Mouse (Mus musculus): ENCODE measurements around the gene Zmpste24.
"Not testable (repeated sequence)": the region's sequence is repeated elsewhere in the genome, so short reads cannot be mapped to it uniquely, and the experiment has no call there.

Gene Zmpste24

DNA sequence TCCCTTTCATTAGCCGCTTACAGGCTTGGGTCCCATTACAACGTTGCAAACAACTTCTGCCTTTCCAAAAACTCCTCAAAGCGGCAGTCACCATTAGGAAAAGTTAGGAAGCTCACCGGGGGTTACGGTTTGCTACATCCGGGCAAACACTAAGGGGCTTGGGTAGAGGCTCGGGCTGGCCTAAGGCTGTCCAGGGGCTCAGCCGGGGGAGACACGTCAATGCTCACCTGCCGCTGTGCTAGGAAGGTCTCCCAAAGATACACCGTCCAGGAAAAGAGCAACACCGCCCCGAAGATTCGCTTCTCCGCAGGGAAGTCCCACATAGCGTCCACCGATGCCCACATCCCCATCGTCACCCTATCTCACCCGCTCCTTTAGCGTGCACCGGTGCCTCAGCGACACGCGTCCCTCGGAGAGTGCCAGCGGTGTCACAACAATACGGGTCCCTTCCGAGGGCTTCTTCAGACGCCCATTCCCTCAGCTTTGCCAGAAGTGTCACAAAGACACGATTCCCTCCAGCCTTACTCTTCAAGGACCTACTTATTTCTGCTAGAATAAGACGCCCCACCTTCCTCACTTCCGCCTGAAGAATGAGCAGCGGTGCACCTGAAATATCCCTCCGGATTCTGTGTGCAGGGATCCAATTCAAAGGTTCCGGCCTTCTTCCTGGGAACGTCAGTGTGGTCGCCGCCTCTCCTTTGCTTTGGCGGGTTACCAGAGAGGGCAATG, at the start of gene Zmpste24:
Gene Zmpste24, minus strand, starts transcription at position 592 of the 729 bp plus-strand sequence.
- peak; percentile 88 for DNase-seq (ENCODE audit: low spot score)

DNA sequence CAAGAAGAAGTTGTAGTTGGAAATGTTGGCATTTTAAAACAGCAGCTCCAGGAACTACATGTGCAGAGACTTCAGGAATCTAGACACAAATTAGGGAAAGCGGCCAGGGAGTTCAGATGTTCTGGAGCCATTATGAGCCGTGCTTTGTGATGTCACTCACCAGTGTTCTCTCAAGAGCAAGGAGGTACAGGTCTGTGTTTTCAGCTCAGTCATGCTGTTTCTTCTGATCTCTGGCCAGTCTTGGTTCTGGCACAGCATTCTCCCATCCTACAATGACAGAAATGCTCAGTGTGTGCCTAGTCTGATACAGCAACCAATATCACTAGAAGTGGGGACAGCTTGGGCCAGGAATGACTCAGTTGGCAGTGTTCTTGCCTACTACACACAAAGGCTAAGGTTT, 11.1 kb upstream of the Zmpste24 start, which contains the start of gene Tmco2:
Gene Tmco2, minus strand, starts transcription at position 101 of the 400 bp plus-strand sequence.
- DNase-seq (ENCODE audit: low spot score), result no peak

DNA sequence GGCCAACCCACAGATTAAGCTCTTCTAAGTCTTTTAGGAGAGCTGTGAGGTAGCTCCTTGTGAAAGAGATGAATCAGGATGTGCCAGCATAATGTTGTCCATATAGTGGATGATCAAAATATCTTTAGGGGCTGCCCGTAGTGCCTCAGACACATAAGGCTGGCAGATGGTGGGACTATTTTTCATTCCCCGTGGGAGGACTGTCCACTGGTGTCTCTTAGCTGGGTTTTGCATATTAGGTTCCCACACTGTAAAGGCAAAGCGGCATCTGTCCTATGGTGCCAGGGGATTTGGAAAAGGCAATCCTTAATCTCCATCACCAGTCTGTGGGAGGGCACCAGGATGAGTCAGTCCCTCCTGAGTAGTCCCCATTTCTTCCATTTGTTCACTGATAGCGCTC, 5.3 kb upstream of the Zmpste24 start:
- DNase-seq (ENCODE audit: low spot score), result no peak

DNA sequence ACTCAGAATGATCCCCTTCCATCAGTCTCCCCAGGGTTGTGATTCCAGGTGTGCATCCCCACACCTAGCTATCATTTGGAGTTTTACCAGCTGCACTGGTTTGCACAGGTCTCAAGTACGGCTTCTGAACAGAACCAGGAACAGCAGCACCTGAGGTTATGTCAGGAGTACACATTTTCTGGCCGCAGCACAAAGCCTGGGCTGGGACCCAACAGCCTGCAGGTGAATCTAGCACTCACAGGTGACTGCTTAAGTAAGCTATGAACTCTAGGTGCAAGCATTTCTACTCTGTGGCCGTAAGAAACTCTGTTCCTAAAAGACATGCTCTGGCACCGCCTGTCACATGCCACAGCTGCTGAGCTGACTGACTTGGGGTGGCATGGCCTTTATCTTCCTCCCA, 7.8 kb downstream of the Zmpste24 start:
- DNase-seq (ENCODE audit: low spot score), result no peak

GRCm38 (mm10) chr4:121088696-121089095, 9.3 kb downstream of the Zmpste24 start:
- DNase-seq (ENCODE audit: low spot score), result no peak

GRCm38 (mm10) chr4:121084506-121084905, 13.5 kb downstream of the Zmpste24 start:
- no peak for DNase-seq (ENCODE audit: low spot score)

GRCm38 (mm10) chr4:121080395-121080794, 17.6 kb downstream of the Zmpste24 start:
- no peak for DNase-seq (ENCODE audit: low spot score)

GRCm38 (mm10) chr4:121077915-121078646, 20.0 kb downstream of the Zmpste24 start:
- no peak for DNase-seq (ENCODE audit: low spot score)

DNA sequence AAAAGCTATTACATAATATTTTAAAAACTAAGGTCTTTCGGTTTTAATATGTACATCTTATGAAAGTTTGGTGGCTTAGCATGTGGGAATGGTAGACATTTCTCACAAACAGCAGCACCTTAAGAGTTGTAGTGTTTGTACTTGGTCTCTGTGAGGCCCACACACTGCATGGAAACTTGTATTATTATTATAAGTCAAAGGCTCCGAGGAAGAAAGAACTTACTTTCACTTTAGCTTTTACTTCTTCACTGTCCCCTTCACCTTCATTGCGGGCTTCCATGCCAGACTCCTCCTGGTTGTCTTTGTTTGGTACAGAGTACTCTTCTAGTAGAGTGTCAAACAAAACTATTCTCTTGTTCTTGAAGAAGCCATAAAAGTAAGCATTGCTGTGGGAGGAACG, 23.8 kb downstream of the Zmpste24 start:
- no peak for DNase-seq (ENCODE audit: low spot score)

- DNase-seq (ENCODE audit: low spot score), result no peak
These were observed 32.7 kb downstream of the Zmpste24 start for GRCm38 (mm10) chr4:121065336-121065735.

- DNase-seq (ENCODE audit: low spot score), result not testable (repeated sequence)
These were observed 38.8 kb downstream of the Zmpste24 start for GRCm38 (mm10) chr4:121059218-121059617.

GRCm38 (mm10) chr4:121057032-121057431, 41.0 kb downstream of the Zmpste24 start:
- DNase-seq (ENCODE audit: low spot score), result no peak

DNA sequence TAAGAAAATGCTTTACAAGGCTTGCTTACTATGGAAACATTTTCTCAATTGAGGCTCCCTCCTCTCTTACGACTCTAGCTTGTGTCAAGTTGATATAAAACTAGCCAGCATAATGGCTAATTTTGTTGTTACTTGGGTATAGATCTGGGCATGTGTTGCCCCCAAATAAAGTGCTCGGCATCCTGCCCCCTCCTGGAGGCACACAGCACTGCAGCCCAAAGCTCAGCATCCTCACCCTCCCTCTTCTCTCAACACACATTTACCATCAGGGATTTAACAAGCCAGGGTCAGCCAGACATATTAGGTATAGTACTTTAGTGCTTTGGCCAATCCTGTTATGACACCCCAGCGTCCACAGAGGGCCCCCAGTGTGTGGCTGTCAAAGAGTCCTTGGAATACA, 41.7 kb downstream of the Zmpste24 start:
- no peak for DNase-seq (ENCODE audit: low spot score)

- DNase-seq (ENCODE audit: low spot score), result no peak
These were observed 45.4 kb downstream of the Zmpste24 start for GRCm38 (mm10) chr4:121052454-121053323.

DNA sequence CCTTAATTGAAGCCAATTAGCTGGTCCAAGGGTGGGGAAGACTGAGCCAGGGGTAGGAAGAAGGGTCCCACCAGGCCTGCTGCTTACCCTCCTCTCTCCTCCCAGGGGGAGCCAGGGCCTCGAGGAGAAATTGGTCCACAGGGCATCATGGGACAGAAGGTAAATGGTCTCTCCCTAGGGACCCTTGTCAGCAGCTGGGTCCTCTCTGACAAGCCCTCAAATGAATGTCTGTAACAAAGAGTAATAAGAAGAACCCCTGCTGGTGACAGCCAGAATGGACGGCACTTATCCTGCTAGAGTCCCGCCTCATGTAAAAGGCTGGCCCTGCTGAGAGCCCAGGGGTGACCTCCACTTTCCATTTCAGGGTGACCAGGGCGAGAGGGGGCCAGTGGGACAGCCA, 46.2 kb downstream of the Zmpste24 start:
- DNase-seq (ENCODE audit: low spot score), result no peak

DNA sequence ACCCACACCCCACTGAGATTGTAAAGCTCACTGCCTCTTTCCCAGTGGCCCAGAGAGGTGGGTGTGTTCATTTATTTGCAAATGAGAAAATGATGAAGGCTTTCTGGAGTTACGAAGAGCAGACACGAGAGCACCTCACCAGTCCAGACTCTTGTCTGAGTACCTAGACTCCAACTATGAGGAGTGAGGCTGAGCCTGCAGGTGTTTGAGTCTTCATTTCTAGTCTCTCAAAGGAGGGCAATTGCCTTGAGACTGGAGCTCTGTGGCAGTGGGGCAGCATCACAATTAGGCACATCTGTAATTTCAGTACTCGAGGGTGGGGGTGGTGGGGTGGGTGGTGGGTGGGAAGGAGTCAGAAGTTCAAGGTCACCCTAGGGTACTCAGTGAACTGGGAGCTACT, 55.1 kb downstream of the Zmpste24 start:
- DNase-seq (ENCODE audit: low spot score), result no peak

GRCm38 (mm10) chr4:121042472-121042871, 55.6 kb downstream of the Zmpste24 start:
- DNase-seq (ENCODE audit: low spot score), result no peak

DNA sequence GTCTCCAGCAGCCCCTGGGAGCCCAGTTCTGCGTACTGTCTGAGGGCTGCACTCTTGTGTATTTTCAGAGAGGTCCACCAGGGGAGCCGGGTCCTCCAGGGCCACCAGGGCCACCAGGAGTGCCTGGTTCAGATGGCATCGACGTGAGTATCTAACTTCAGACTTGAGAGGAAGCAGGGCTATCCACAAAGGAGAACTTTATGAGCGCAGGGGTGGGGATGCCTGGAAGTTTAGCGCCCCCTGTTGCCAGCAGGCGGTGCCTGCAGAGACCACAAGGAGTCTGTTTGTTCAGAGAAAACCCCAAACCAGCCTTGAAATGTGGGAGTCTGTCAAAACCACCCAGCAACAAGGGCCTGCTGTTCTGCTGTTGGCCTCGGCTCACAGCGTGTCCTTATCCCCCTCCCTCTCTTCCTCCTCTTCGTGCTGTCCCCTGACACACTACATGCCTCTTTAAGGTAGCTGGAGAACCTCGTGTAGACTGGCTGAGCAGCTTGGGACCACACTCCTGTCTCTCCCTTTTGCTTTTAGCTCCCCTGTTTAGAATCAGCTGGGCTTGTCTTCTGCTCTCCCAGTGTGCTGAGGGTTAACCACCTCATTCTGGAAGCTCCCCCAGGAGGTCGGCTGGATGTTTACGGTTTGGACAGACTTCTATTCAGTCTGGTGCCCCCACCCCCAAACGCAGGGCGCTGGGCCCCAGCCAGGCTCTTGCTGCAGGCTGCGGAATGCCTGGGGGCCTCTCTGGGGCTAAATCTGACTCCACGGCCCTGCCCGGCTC, 57.0 kb downstream of the Zmpste24 start:
- DNase-seq (ENCODE audit: low spot score), result peak; percentile 80

GRCm38 (mm10) chr4:121040323-121040722, 57.7 kb downstream of the Zmpste24 start:
- DNase-seq (ENCODE audit: low spot score), result peak; percentile 53

DNA sequence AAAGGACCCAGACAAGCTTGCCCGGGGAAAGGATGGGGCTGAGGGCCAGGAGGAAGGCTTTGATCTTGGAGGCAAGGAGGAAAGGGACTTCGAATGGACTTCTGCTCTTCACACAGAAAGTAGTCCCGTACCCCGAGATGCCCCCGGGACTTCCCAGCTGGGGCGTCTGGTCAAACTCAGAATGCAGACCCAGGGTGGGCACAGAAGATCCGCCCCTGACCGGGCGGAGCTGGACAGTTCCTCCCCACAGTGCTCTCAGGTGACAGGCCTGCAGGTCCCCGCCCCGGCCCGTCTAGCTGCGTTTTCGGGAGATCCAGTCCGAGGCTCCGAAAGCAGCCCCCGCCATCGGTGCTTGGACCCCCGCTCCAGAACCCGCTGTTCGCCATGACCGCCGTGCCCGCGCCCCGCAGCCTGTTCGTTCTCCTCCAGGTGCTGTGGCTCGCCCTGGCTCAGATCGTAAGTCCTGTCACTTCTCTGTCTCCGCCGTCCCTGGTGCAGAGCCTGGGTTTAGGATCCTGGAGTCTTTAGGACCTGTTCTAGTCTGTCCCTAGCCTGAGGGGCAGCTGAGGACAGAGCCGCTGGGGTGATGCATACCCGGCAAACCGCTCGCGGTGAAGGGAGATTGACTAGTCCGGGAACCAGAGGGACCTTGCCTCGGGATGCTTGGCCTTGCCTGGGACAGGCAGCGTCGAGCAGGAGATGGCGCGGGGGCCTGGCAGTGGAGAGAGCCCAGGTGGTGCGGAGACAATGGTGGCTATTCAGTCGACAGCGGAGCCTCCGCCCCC, 58.5 kb downstream of the Zmpste24 start, which contains the start of gene Col9a2:
Gene Col9a2, plus strand, starts transcription at position 55 of the 785 bp plus-strand sequence.
- peak; percentile 54 for DNase-seq (ENCODE audit: low spot score)

DNA sequence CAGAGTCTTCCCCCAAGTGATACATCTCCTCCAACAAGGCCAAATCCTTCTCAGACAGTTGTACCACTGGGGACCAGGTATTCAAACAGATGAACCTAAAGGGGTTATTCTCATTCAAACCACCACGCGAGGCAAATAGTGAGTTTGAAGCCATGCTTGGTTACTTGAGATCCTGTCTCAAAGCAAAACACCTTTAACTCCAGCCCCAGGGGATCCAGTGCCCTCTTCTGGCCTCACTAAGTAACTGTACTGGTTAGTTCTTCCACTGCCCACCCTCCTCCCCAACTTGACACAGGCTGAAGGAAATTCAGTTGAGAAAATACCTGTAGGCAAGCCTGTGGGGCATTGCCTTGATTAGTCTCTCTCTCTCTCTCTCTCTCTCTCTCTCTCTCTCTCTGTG, 65.0 kb downstream of the Zmpste24 start:
- no peak for DNase-seq (ENCODE audit: low spot score)
